Mouse (Mus musculus) Patski (cell line): ENCODE measurements around the gene 2010111I01Rik. TPM values are rescaled to one million over a fixed set of nuclear protein-coding genes. Genes with fewer than 3 reads are reported as not detected.

ENCODE experiments used
- ATAC-seq: fragments of 100-300 bp; one replicate; pipeline ENCODE4 v1.8.0; 2021
- CTCF ChIA-PET: fragments of 350-600 bp; sonication (Branson Sonifier 250); formaldehyde crosslinking; loops from one replicate; lab custom pipeline; 2022; ENCODE audit warnings: inconsistent platforms; lab: Charles Lee
- POLR2A ChIA-PET: fragments of 350-600 bp; sonication (Branson Sonifier 250); formaldehyde crosslinking; loops from one replicate; lab custom pipeline; 2022; ENCODE audit warnings: antibody characterized with exemption, inconsistent platforms; lab: Charles Lee
- DNase-seq: peaks from one replicate; pipeline ENCODE4 v3.0.0-alpha.2; 2011; ENCODE audit warnings: low read depth, low spot score
- H3K27me3 ChIP-seq: fragments of 371-371 bp; one replicate; pipeline ENCODE4 v1.5.1; 2021
- CTCF ChIP-seq: fragments of 100-300 bp; IDR thresholded peaks from one replicate; pipeline ENCODE4 v1.5.1; 2021
- in situ Hi-C: fragments of 300-500 bp; cut with MboI; formaldehyde crosslinking; loops from 3 replicates; pipeline ENCODE4 v1.11.1; 2018; ENCODE audit warnings: low pct_unique_long_range_greater_than_20kb, mixed read lengths
- polyA plus RNA-seq: library from polyadenylated mRNA; unstranded; gene quantifications from one replicate; pipeline ENCODE4 v1.2.3, GENCODE M21; 2021

2010111I01Rik gene
- polyA plus RNA-seq, 1 experiment from 2014 or later, result 98.5 TPM

GRCm38 (mm10) chr13:63106574-63106973 is 141.9 kb downstream of the 2010111I01Rik start:
- no peaks in the 10 kb centered on the region for H3K27me3 ChIP-seq
- TF ChIP-seq CTCF, result no peak
- in situ Hi-C loops, result no loop called here
- no peak for ATAC-seq
- CTCF ChIA-PET, result no interaction called here
- no peak for DNase-seq
- POLR2A ChIA-PET, result no interaction called here

- H3K27me3 ChIP-seq, result no peaks in the 10 kb centered on the region
- ATAC-seq, result no peak
- no peak for DNase-seq
- ChIA-PET POLR2A (no interaction called here), CTCF (interaction anchor here (1.1 to 1.5 kb wide), 3 partner anchors 12 to 21 kb away, joined by 3 to 5 read pairs (median 5); no protein-coding TSS in a partner anchor)
- TF ChIP-seq CTCF, result no peak
- in situ Hi-C loops, result no loop called here
These were observed 143.9 kb downstream of the 2010111I01Rik start for GRCm38 (mm10) chr13:63108601-63109000.

- POLR2A ChIA-PET, result no interaction called here
- CTCF ChIA-PET, result interaction anchor here (0.9 to 1.9 kb wide), 4 partner anchors 17 to 65 kb away, joined by 3 to 4 read pairs (median 4); no protein-coding TSS in a partner anchor
- in situ Hi-C loops, result no loop called here
- TF ChIP-seq CTCF, result no peak
- DNase-seq (no peak), ATAC-seq (no peak)
- no peaks in the 10 kb centered on the region for H3K27me3 ChIP-seq
These were observed 146.8 kb downstream of the 2010111I01Rik start for GRCm38 (mm10) chr13:63111297-63112042.

GRCm38 (mm10) chr13:63112043-63112597 is 147.4 kb downstream of the 2010111I01Rik start:
- ChIA-PET POLR2A (no interaction called here), CTCF (interaction anchor here (1.4 kb wide), 1 partner anchor 32 kb away, joined by 3 read pairs; no protein-coding TSS in a partner anchor)
- H3K27me3 ChIP-seq, result no peaks in the 10 kb centered on the region
- ATAC-seq (no peak), DNase-seq (no peak)
- in situ Hi-C loops, result no loop called here
- no peak for TF ChIP-seq CTCF

DNA sequence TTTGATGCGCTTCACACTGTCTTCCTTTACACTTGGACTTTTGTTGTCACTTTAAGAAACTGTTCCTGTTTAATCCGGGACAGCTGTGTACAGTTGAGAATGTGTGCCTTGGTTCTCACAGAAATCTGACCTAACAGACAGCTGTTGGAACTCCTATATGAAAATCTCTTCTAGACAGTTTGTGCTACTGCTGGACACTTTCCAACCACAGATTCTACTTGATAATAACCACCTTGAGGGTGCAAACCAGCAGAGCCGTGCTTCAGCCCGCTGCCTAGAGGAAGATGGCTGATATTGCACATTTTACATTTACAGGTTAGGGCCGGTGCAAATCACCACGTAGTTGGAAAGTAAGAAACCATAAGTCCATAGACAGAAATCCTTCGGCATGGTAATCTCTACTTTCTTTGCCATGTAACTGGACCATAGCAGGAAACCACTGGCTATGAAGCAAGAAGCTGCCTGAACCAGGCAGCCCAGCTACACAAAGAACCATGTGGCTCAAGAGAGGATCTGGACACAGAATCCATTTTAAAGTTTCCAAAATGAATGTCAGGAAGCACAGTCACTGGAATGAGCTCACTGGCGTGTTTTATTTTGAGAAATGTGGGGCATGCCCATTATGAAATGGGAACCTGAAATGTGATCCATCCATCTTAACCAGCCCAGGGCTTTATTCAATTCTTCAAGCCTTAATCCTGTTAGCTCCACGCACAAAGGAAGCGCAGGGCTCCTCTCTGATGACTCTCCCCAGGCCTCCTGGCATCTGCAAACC is 148.1 kb downstream of the 2010111I01Rik start:
- no peak for TF ChIP-seq CTCF

DNA sequence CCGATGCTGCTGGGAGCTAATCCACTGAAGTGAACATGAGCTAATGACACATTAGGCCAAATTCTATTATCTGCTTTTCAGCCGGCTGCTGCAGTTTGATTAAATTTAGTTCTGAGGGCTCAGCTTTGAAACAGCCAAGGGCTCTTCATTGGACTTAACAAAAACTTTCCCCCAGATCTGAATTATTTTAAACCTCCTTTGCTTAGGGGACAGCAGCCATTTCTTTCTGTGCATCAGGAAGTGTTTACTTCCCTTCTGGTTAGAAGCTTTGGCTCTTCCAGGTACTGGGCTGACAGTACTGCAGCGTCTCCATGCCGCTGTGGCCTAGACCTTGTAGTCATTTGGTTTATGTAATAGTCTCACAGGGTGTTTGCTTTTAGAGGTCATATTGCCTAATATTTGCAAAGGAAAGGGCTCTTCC is 149.2 kb downstream of the 2010111I01Rik start:
- ATAC-seq, result no peak
- ChIA-PET CTCF (interaction anchor here (0.9 to 2.5 kb wide), 10 partner anchors 9 to 140 kb away, joined by 3 to 13 read pairs (median 4); no protein-coding TSS in a partner anchor), POLR2A (interaction anchor here (0.7 to 1.0 kb wide), 2 partner anchors 21 to 182 kb away, joined by 4 to 6 read pairs; no protein-coding TSS in a partner anchor)
- TF ChIP-seq CTCF, result no peak
- no peaks in the 10 kb centered on the region for H3K27me3 ChIP-seq
- no peak for DNase-seq
- in situ Hi-C loops, result no loop called here

More for the DNA sequence above, 148.1 kb downstream of the 2010111I01Rik start:
- ChIA-PET POLR2A (interaction anchor here (1.0 kb wide), 1 partner anchor 20 kb away, joined by 4 read pairs; no protein-coding TSS in a partner anchor), CTCF (interaction anchor here (0.9 to 2.5 kb wide), 9 partner anchors 9 to 141 kb away, joined by 3 to 13 read pairs (median 4); no protein-coding TSS in a partner anchor)
- in situ Hi-C loops, result no loop called here
- ATAC-seq (no peak), DNase-seq (no peak)
- H3K27me3 ChIP-seq, result no peaks in the 10 kb centered on the region

DNA sequence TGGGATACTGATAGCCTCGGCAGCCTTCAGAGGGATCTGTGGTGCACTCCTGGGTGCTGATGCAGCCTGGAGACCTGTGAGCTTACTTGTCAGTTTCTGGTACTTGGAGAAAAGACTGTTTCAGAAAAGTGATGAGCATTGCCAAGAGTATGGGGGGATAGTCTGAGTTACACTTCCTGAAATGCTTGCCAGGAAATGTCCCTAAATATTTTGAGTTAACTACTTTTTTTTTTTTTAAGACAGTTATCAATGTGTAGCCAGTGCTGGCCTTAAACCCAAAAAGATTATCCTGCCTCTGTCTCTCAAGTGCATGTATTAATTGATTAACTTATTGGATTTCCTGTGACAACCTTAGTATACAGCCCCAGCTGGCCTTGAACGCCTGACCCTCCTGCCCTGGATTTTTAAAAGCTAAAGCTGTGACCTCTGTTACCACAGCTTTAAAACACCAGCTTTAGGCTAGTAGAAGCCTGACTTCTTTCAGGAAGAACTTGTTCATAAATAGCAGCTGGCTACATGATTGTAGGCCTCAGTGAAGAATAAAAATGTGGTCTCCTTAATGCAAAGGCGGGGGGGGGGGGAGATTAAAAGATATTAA is 150.6 kb downstream of the 2010111I01Rik start:
- ChIA-PET POLR2A (no interaction called here), CTCF (interaction anchor here (1.2 to 2.5 kb wide), 5 partner anchors 8 to 40 kb away, joined by 3 to 13 read pairs (median 4); no protein-coding TSS in a partner anchor)
- no peaks in the 10 kb centered on the region for H3K27me3 ChIP-seq
- no peak for DNase-seq
- no peak for ATAC-seq
- TF ChIP-seq CTCF, result no peak
- in situ Hi-C loops, result no loop called here

DNA sequence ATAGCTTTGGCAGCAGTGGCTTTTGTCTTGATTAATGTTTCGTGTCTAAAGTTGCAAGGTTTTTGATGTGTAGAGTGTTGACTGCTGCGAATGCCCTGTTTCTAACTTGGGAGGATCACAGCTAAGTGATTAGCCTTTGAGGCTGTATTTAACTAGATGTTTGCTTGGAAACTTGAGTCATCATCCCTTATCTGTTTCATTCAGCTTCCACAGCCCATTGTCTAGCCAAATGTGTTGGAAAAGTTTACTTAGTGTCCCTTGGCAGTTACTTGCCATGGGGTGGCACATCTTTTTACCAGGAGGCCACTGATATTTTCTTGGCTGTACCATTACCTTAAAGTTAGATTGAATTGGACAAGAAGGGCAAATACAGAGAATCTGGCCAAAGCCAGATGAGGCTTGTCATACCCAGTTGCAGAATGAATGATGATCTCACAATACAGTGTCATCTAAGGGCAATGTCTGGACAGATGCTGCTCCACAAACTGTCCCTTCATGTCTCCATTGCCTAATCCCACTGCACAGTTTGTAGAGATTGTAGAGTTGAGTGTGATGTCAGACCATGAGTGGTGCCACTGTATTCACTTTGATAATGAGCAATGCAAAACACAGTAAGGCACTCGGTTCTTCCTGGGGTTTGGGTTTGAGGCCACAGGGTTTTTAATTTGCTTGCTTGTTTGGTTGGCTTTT is 152.9 kb downstream of the 2010111I01Rik start:
- in situ Hi-C loops, result no loop called here
- ChIA-PET CTCF (no interaction called here), POLR2A (no interaction called here)
- no peak for DNase-seq
- ATAC-seq, result no peak
- no peak for TF ChIP-seq CTCF
- H3K27me3 ChIP-seq, result no peaks in the 10 kb centered on the region

DNA sequence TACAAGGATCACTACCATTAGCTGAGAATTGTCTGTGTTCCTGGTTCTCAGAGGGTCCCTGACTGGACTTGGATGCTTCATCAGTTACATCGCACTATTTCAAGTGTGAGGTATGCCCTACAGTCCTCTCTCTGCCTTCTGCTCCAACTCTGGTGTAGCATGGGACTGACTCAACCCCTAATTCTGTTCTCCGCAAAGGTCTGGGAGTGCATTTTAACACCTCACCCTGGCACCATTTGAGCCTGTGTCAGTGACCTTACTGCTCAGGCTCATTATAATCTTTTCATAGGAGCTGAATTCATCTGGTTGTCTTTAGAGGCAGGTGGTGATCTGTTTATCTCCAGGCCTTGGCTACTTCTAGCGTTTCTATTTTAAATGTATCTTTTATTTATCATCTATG is 154.0 kb downstream of the 2010111I01Rik start:
- H3K27me3 ChIP-seq, result no peaks in the 10 kb centered on the region
- no peak for TF ChIP-seq CTCF
- ChIA-PET POLR2A (no interaction called here), CTCF (no interaction called here)
- DNase-seq (no peak), ATAC-seq (no peak)
- in situ Hi-C loops, result no loop called here
